ENCODE assay signal across 27 mouse cellular contexts in genomic region chr4:44450881-44451532, GRCm38 (mm10).
DNase-seq lines count a peak whose midpoint lies in the region; ATAC-seq lines count a peak whose summit lies in the region.
"Had no signal": no experiment of that assay in that cellular context is flagged by ENCODE, and none has a peak within 500 bp of the region (broad histone marks: within the 10 kb centered on the region; RNA-seq: fewer than 3 reads in every experiment).

No protein-coding gene starts in this region.

- H3K27me3 ChIP-seq in hindbrain, embryonic 12.5 days, result 0 out of 2 replicates have a peak, but pooled peaks cover 2% of the 10 kb centered on the region
- no peaks in the 10 kb centered on the region for H3K27me3 ChIP-seq in hindbrain, embryonic 10.5 days (ENCODE audit: insufficient read depth, poor library complexity, severe bottlenecking)
- H3K27me3 ChIP-seq: embryonic facial prominence, embryonic 12.5 days; limb, embryonic 12.5 days had no signal

- no peak for ATAC-seq in hindbrain, embryonic 12.5 days (ENCODE audit: low FRiP score)
- ATAC-seq: activated CD4-positive, CD25-positive, alpha-beta regulatory T cell, adult 4 months; liver, postnatal 0 days; lung, postnatal 0 days had no signal

- peaks cover 19% of the 10 kb centered on the region for H3K4me1 ChIP-seq in hindbrain, embryonic 12.5 days
- H3K4me1 ChIP-seq in hindbrain, embryonic 10.5 days (replicated peaks), result peaks cover 30% of the 10 kb centered on the region
- H3K4me1 ChIP-seq: embryonic facial prominence, embryonic 12.5 days; heart, embryonic 10.5 days; limb, embryonic 12.5 days had no signal

- H3K4me3 ChIP-seq in hindbrain, embryonic 12.5 days, result no peak overlapping the region
- H3K4me3 ChIP-seq in hindbrain, embryonic 10.5 days, result no peak overlapping the region
- H3K4me3 ChIP-seq: embryonic facial prominence, embryonic 12.5 days; gastrocnemius, adult 2 months; heart, embryonic 10.5 days; limb, embryonic 12.5 days had no signal

- WGBS in hindbrain, embryonic 12.5 days, result 44% methylated on average over 10 of the region's 10 CpGs
- 60% methylated on average over 10 of the region's 10 CpGs for WGBS in hindbrain, embryonic 10.5 days

- H3K9ac ChIP-seq in hindbrain, embryonic 12.5 days, result no peak overlapping the region
- H3K9ac ChIP-seq: embryonic facial prominence, embryonic 12.5 days; limb, embryonic 12.5 days; liver, postnatal 0 days had no signal

- no peaks in the 10 kb centered on the region for H3K9me3 ChIP-seq in hindbrain, embryonic 12.5 days (replicated peaks)
- no peaks in the 10 kb centered on the region; the same call in 1 of the 2 replicates for H3K9me3 ChIP-seq in hindbrain, embryonic 10.5 days
- H3K9me3 ChIP-seq: embryonic facial prominence, embryonic 12.5 days; heart, embryonic 10.5 days had no signal

- H3K4me2 ChIP-seq in hindbrain, embryonic 12.5 days (replicated peaks), result no peak overlapping the region
- H3K4me2 ChIP-seq: embryonic facial prominence, embryonic 12.5 days; limb, embryonic 12.5 days; liver, embryonic 11.5 days; midbrain, embryonic 11.5 days had no signal

- peak overlapping the region; percentile 24; the same call in 1 of the 2 replicates for H3K27ac ChIP-seq in hindbrain, embryonic 12.5 days
- H3K27ac ChIP-seq in hindbrain, embryonic 10.5 days, result no peak overlapping the region
- H3K27ac ChIP-seq: embryonic facial prominence, embryonic 12.5 days; gastrocnemius, adult 2 months; heart, embryonic 10.5 days; limb, embryonic 12.5 days; macrophage had no signal

- no peaks in the 10 kb centered on the region for H3K36me3 ChIP-seq in hindbrain, embryonic 12.5 days
- no peaks in the 10 kb centered on the region for H3K36me3 ChIP-seq in hindbrain, embryonic 10.5 days
- H3K36me3 ChIP-seq: embryonic facial prominence, embryonic 12.5 days; heart, embryonic 10.5 days; limb, embryonic 12.5 days had no signal

- DNase-seq in hindbrain, embryonic 10.5 days (ENCODE audit: low spot score), result no peak
- DNase-seq in kidney, postnatal 4 days, result peak; percentile 25 to 35
- DNase-seq in kidney, adult 18-20 months, result no peak
- peak; percentile 6 for DNase-seq in forelimb bud, embryonic 11.5 days (ENCODE audit: low read depth, low spot score)
- peak; percentile 44 for DNase-seq in retina, postnatal 1 day
- no peak for DNase-seq in spleen, postnatal 36 days (ENCODE audit: low spot score in 2 of 2)
- DNase-seq: adrenal gland, adult 8-10 months; cerebellum, adult 2 months; cerebellum, postnatal 25 days; gastrocnemius, adult 2 months; heart, postnatal 4 days; kidney, postnatal 10 days; layer of hippocampus, postnatal 36 days; liver, postnatal 0 days; right cerebral cortex, adult 18-20 months; right cerebral cortex, postnatal 4 days; thymus, adult 18-20 months; thymus, postnatal 4 days had no signal

Comparison
In these comparisons a context has a peak if more than half of its experiments do, and no peak if none do; other contexts are left out.
1. DNase-seq: peak in kidney, postnatal 4 days (2 of 2), forelimb bud, embryonic 11.5 days (single experiment) and retina, postnatal 1 day (single experiment); none in hindbrain, embryonic 10.5 days (single experiment), kidney, adult 18-20 months (single experiment) and spleen, postnatal 36 days (0 of 2).